Mouse (Mus musculus): ENCODE measurements around the gene Ap2b1.

DNA sequence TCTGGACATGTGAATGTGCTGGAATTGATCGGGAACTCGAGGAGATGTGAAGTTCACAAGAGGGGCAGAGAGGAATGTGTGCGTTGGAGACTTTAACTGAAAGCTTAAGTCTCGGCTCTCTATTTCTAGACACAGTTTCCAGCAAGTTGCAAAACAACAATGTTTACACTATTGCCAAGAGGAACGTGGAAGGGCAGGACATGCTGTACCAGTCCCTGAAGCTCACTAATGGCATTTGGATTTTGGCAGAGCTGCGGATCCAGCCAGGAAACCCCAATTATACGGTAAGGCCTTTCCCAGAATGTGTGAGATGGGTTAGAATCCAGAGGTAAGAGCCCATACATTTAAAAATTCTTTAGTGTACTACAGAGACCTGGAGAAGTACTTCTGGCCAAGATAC, 98.8 kb downstream of the Ap2b1 start:
- TF ChIP-seq POLR2A (IDR thresholded peaks at IDR 0.05; ENCODE audit: insufficient read length, low read depth) (no peak), E2F4 (IDR thresholded peaks at IDR 0.05; ENCODE audit: insufficient read depth) (no peak), USF1 (IDR thresholded peaks at IDR 0.05; ENCODE audit: low read depth) (no peak), TCF12 (IDR thresholded peaks at IDR 0.05; ENCODE audit: insufficient read depth, poor library complexity, severe bottlenecking) (no peak)
